Mouse (Mus musculus): ENCODE results near the gene Dnaja4.

Gene Dnaja4

GRCm38 (mm10) chr9:54699345-54700173 lies 886 bp downstream of the Dnaja4 start:
- DNase-seq (ENCODE audit: low spot score) = peak; percentile 50

- no peak for DNase-seq (ENCODE audit: low spot score)
Measured at GRCm38 (mm10) chr9:54700174-54700475, 1.5 kb downstream of the Dnaja4 start.

GRCm38 (mm10) chr9:54700746-54701145 lies 2.1 kb downstream of the Dnaja4 start:
- DNase-seq (ENCODE audit: low spot score) = no peak

- DNase-seq (ENCODE audit: low spot score) = no peak
Measured at GRCm38 (mm10) chr9:54702581-54702980, 3.9 kb downstream of the Dnaja4 start.

- DNase-seq (ENCODE audit: low spot score) = no peak
Measured at GRCm38 (mm10) chr9:54704361-54704760, 5.7 kb downstream of the Dnaja4 start.

- DNase-seq (ENCODE audit: low spot score) = no peak
Measured at GRCm38 (mm10) chr9:54705561-54705960, 6.9 kb downstream of the Dnaja4 start.

GRCm38 (mm10) chr9:54707288-54707999 lies 8.8 kb downstream of the Dnaja4 start:
- no peak for DNase-seq (ENCODE audit: low spot score)

- no peak for DNase-seq (ENCODE audit: low spot score)
Measured at GRCm38 (mm10) chr9:54708085-54708484, 9.4 kb downstream of the Dnaja4 start.

- DNase-seq (ENCODE audit: low spot score) = no peak
Measured at GRCm38 (mm10) chr9:54715776-54716175, 17.1 kb downstream of the Dnaja4 start.

GRCm38 (mm10) chr9:54717527-54717926 lies 18.9 kb downstream of the Dnaja4 start:
- no peak for DNase-seq (ENCODE audit: low spot score)

GRCm38 (mm10) chr9:54722156-54722555 lies 23.5 kb downstream of the Dnaja4 start:
- no peak for DNase-seq (ENCODE audit: low spot score)

GRCm38 (mm10) chr9:54722596-54722995 lies 23.9 kb downstream of the Dnaja4 start:
- no peak for DNase-seq (ENCODE audit: low spot score)

GRCm38 (mm10) chr9:54726315-54726714 lies 27.6 kb downstream of the Dnaja4 start:
- no peak for DNase-seq (ENCODE audit: low spot score)

- no peak for DNase-seq (ENCODE audit: low spot score)
Measured at GRCm38 (mm10) chr9:54732122-54732521, 33.4 kb downstream of the Dnaja4 start.

GRCm38 (mm10) chr9:54733921-54734638 lies 35.4 kb downstream of the Dnaja4 start, which contains the start of gene Wdr61:
Gene Wdr61, minus strand, starts transcription at chr9:54734519.
- peak; percentile 94 for DNase-seq (ENCODE audit: low spot score)

- DNase-seq (ENCODE audit: low spot score) = no peak
Measured at GRCm38 (mm10) chr9:54734639-54735252, 36.1 kb downstream of the Dnaja4 start.

- no peak for DNase-seq (ENCODE audit: low spot score)
Measured at GRCm38 (mm10) chr9:54736284-54736701, 37.6 kb downstream of the Dnaja4 start.

- DNase-seq (ENCODE audit: low spot score) = no peak
Measured at GRCm38 (mm10) chr9:54738376-54738775, 39.7 kb downstream of the Dnaja4 start.

GRCm38 (mm10) chr9:54743891-54744290 lies 45.2 kb downstream of the Dnaja4 start:
- DNase-seq (ENCODE audit: low spot score) = no peak

GRCm38 (mm10) chr9:54745740-54746370 lies 47.2 kb downstream of the Dnaja4 start:
- no peak for DNase-seq (ENCODE audit: low spot score)

GRCm38 (mm10) chr9:54750215-54750981 lies 51.7 kb downstream of the Dnaja4 start:
- no peak for DNase-seq (ENCODE audit: low spot score)

Data from urinary bladder, postnatal 10 days (tissue).